ENCODE assay signal across 20 mouse cellular contexts in genomic region chr5:126328276-126328675, GRCm38 (mm10).
A peak's percentile ranks its signal among the peaks of the same experiment; 100 is the strongest.
DNase-seq lines count a peak whose midpoint lies in the region; ATAC-seq and TF ChIP-seq lines count a peak whose summit lies in the region.
"Had no signal": no experiment of that assay in that cellular context is flagged by ENCODE, and none has a peak within 500 bp of the region (broad histone marks: within the 10 kb centered on the region; RNA-seq: fewer than 3 reads in every experiment).

No protein-coding gene starts in this region.

- H3K4me2 ChIP-seq in liver, postnatal 0 days (ENCODE audit: low read depth, low read length), result no peak overlapping the region
- H3K4me2 ChIP-seq: embryonic facial prominence, embryonic 15.5 days; hindbrain, embryonic 13.5 days; neural tube, embryonic 13.5 days had no signal

- 29% methylated on average over 3 of the region's 3 CpGs for WGBS in liver, postnatal 0 days (ENCODE audit: insufficient replicate concordance)
- 43% methylated on average over 3 of the region's 3 CpGs for WGBS in thymus, adult 2 months

- H3K27me3 ChIP-seq in liver, postnatal 0 days (ENCODE audit: insufficient read depth, low read length), result no peaks in the 10 kb centered on the region
- H3K27me3 ChIP-seq in E14TG2a.4 (ENCODE audit: insufficient read depth, low read length), result peaks cover 12% of the 10 kb centered on the region
- H3K27me3 ChIP-seq in thymus, adult 2 months (ENCODE audit: control insufficient read depth, insufficient read depth, low read length), result no peaks in the 10 kb centered on the region
- H3K27me3 ChIP-seq: embryonic facial prominence, embryonic 15.5 days; hindbrain, embryonic 13.5 days; neural tube, embryonic 13.5 days had no signal

- no peak for TF ChIP-seq EP300 in liver, postnatal 0 days (IDR thresholded peaks at IDR 0.05; ENCODE audit: low read depth)

- H3K9ac ChIP-seq in liver, postnatal 0 days (replicated peaks), result no peak overlapping the region
- H3K9ac ChIP-seq: embryonic facial prominence, embryonic 15.5 days; hindbrain, embryonic 13.5 days; neural tube, embryonic 13.5 days had no signal

- H3K4me3 ChIP-seq in liver, postnatal 0 days (ENCODE audit: low read depth, low read length), result no peak overlapping the region
- no peak overlapping the region for H3K4me3 ChIP-seq in E14TG2a.4 (replicated peaks; ENCODE audit: low read length)
- no peak overlapping the region for H3K4me3 ChIP-seq in thymus, adult 2 months (ENCODE audit: control insufficient read depth, insufficient read depth, low read length)
- H3K4me3 ChIP-seq: embryonic facial prominence, embryonic 15.5 days; forebrain, embryonic 10.5 days; gastrocnemius, adult 2 months; hindbrain, embryonic 13.5 days; neural tube, embryonic 13.5 days had no signal

- no peak for TF ChIP-seq POLR2A in brain, embryonic 14.5 days (IDR thresholded peaks at IDR 0.05; ENCODE audit: borderline replicate concordance, extremely low read depth, insufficient read depth, insufficient read length, poor library complexity, severe bottlenecking)
- no peak for TF ChIP-seq POLR2A in thymus, adult 2 months (IDR thresholded peaks at IDR 0.05; ENCODE audit: control insufficient read depth, extremely low read depth, insufficient read depth, low read length, poor library complexity)

- no peak overlapping the region for H3K27ac ChIP-seq in liver, postnatal 0 days (ENCODE audit: low read depth)
- H3K27ac ChIP-seq in thymus, adult 2 months (ENCODE audit: control insufficient read depth, insufficient read depth, low read length), result no peak overlapping the region
- H3K27ac ChIP-seq: embryonic facial prominence, embryonic 15.5 days; forebrain, embryonic 10.5 days; gastrocnemius, adult 2 months; hindbrain, embryonic 13.5 days; macrophage; neural tube, embryonic 13.5 days had no signal

- no peak for ATAC-seq in liver, postnatal 0 days
- ATAC-seq: intestine, embryonic 16.5 days had no signal

- H3K9me3 ChIP-seq in liver, postnatal 0 days (ENCODE audit: low read length), result 0 out of 2 replicates have a peak, but pooled peaks cover 2% of the 10 kb centered on the region
- H3K9me3 ChIP-seq in E14TG2a.4 (ENCODE audit: low read length), result 0 out of 2 replicates have a peak, but pooled peaks cover 4% of the 10 kb centered on the region
- H3K9me3 ChIP-seq: embryonic facial prominence, embryonic 15.5 days had no signal

- TF ChIP-seq CTCF in liver, postnatal 0 days (IDR thresholded peaks at IDR 0.05; ENCODE audit: low read depth), result 0 out of 2 replicates have a peak, but pooled peaks have one; percentile 2
- TF ChIP-seq CTCF in E14TG2a.4 (conservative IDR thresholded peaks at IDR 0.05; ENCODE audit: low read length), result peak; percentile 84
- TF ChIP-seq CTCF in brain, embryonic 14.5 days (IDR thresholded peaks at IDR 0.05; ENCODE audit: borderline replicate concordance, extremely low read depth, insufficient read depth, insufficient read length), result peak; percentile 34; the same call in 1 of the 2 replicates
- TF ChIP-seq CTCF in thymus, adult 2 months (IDR thresholded peaks at IDR 0.05; ENCODE audit: borderline replicate concordance, control insufficient read depth, extremely low read depth, insufficient read depth, low read length, poor library complexity), result no peak

- DNase-seq in embryo, embryonic 11 days, result peak; percentile 7
- no peak for DNase-seq in embryo, embryonic 9.5 days (ENCODE audit: extremely low spot score)
- no peak for DNase-seq in liver, postnatal 0 days
- no peak for DNase-seq in liver
- DNase-seq in brain, embryonic 14.5 days (ENCODE audit: low read depth), result peak; percentile 28
- DNase-seq in thymus, postnatal 4 days, result no peak
- DNase-seq in thymus, adult 2 months, result no peak
- DNase-seq: adrenal gland, adult 2 months; cerebellum, adult 11 months; cerebellum, postnatal 25 days; gastrocnemius, adult 2 months; heart, adult 11 months; lung, adult 2 months had no signal

- no peaks in the 10 kb centered on the region for H3K4me1 ChIP-seq in liver, postnatal 0 days (ENCODE audit: insufficient read depth)
- H3K4me1 ChIP-seq in E14TG2a.4 (replicated peaks; ENCODE audit: low read depth, low read length), result peaks cover 5% of the 10 kb centered on the region
- no peaks in the 10 kb centered on the region for H3K4me1 ChIP-seq in thymus, adult 2 months (replicated peaks; ENCODE audit: control insufficient read depth, insufficient read depth, low read length)
- H3K4me1 ChIP-seq: embryonic facial prominence, embryonic 15.5 days; hindbrain, embryonic 13.5 days; neural tube, embryonic 13.5 days had no signal

- H3K36me3 ChIP-seq in liver, postnatal 0 days (replicated peaks; ENCODE audit: insufficient read depth, low read length), result no peaks in the 10 kb centered on the region
- H3K36me3 ChIP-seq in E14TG2a.4 (ENCODE audit: insufficient read depth, low read length), result no peaks in the 10 kb centered on the region
- no peaks in the 10 kb centered on the region for H3K36me3 ChIP-seq in thymus, adult 2 months (ENCODE audit: control insufficient read depth, insufficient read depth, low read length)
- H3K36me3 ChIP-seq: embryonic facial prominence, embryonic 15.5 days; forebrain, embryonic 10.5 days; hindbrain, embryonic 13.5 days; neural tube, embryonic 13.5 days had no signal

Comparison
In these comparisons a context has a peak if more than half of its experiments do, and no peak if none do; other contexts are left out.
1. DNase-seq: peak in embryo, embryonic 11 days (single experiment) and brain, embryonic 14.5 days (single experiment); none in embryo, embryonic 9.5 days (single experiment), liver, postnatal 0 days (single experiment), liver (single experiment), thymus, postnatal 4 days (single experiment) and thymus, adult 2 months (single experiment).